ENCODE assay signal across 27 mouse cellular contexts in genomic region chr1:144269112-144269511, GRCm38 (mm10). TPM values are rescaled to one million over a fixed set of nuclear protein-coding genes. Genes with fewer than 3 reads are reported as not detected.
DNase-seq lines count a peak whose midpoint lies in the region; ATAC-seq and TF ChIP-seq lines count a peak whose summit lies in the region.
"Had no signal": no experiment of that assay in that cellular context is flagged by ENCODE, and none has a peak within 500 bp of the region (broad histone marks: within the 10 kb centered on the region; RNA-seq: fewer than 3 reads in every experiment).

No protein-coding gene starts in this region.

- DNase-seq in G1E (ENCODE audit: low spot score), result no peak
- peak; percentile 36 for DNase-seq in MEL-GATA-1-ER (ENCODE audit: extremely low read depth, low read depth)
- DNase-seq in heart, adult 9 months (ENCODE audit: low spot score in 2 of 2), result no peak
- DNase-seq in yolk sac, embryonic 10.5 days (ENCODE audit: low spot score), result no peak
- no peak for DNase-seq in embryo, embryonic 10.5 days (ENCODE audit: low spot score)
- DNase-seq: adrenal gland, adult 2 months; adrenal gland, postnatal 10 days; adrenal gland, postnatal 25 days; B cell, adult 2 months; cerebellum, adult 11 months; cerebellum, adult 18-20 months; cerebellum, adult 9-10 months; cerebellum, postnatal 10 days; cerebellum, postnatal 25 days; embryo, embryonic 11 days had no signal

- no peak for TF ChIP-seq CTCF in G1E (IDR thresholded peaks at IDR 0.05; ENCODE audit: low read depth, low read length)

- no peak overlapping the region for H3K4me3 ChIP-seq in G1E (ENCODE audit: low read depth, low read length)
- H3K4me3 ChIP-seq: embryonic facial prominence, embryonic 13.5 days; embryonic facial prominence, embryonic 15.5 days; erythroblast, embryonic 14.5 days; forebrain, embryonic 10.5 days; forebrain, embryonic 12.5 days had no signal

- ATAC-seq in G1E (ENCODE audit: extremely low read depth, insufficient number of reproducible peaks, low FRiP score, poor library complexity, severe bottlenecking), result peak; percentile 65
- ATAC-seq in megakaryocyte progenitor cell, adult 5-6 weeks (replicated peaks; ENCODE audit: poor library complexity), result peak; percentile 45; the same call in 1 of the 2 replicates
- ATAC-seq: CD4-positive, CD25-positive, alpha-beta regulatory T cell, adult 4 months; forebrain, embryonic 14.5 days; forebrain, embryonic 16.5 days had no signal

- peaks cover 21% of the 10 kb centered on the region for H3K4me1 ChIP-seq in G1E (ENCODE audit: insufficient read depth, low read depth, low read length)
- H3K4me1 ChIP-seq: embryonic facial prominence, embryonic 13.5 days; forebrain, embryonic 10.5 days; forebrain, embryonic 12.5 days had no signal

- no peaks in the 10 kb centered on the region for H3K9me3 ChIP-seq in G1E (replicated peaks)
- H3K9me3 ChIP-seq: embryonic facial prominence, embryonic 13.5 days; embryonic facial prominence, embryonic 15.5 days; forebrain, embryonic 10.5 days; forebrain, embryonic 12.5 days had no signal

- no peaks in the 10 kb centered on the region for H3K36me3 ChIP-seq in G1E (replicated peaks)
- H3K36me3 ChIP-seq: embryonic facial prominence, embryonic 13.5 days; embryonic facial prominence, embryonic 15.5 days; forebrain, embryonic 10.5 days; forebrain, embryonic 12.5 days had no signal

- no peaks in the 10 kb centered on the region for H3K27me3 ChIP-seq in G1E (ENCODE audit: insufficient read depth, low read length)
- H3K27me3 ChIP-seq: CH12.LX; embryonic facial prominence, embryonic 13.5 days; embryonic facial prominence, embryonic 15.5 days; forebrain, embryonic 12.5 days had no signal

RNA-seq across cellular contexts. Expression of gene Rgs1, which starts 20.1 kb away (rescaled TPM):
- 101 and 121 TPM in 2 replicates for total RNA-seq in G1E (2014; fragmentation: Nextera tagmentation)
- total RNA-seq in G1E (2017), result 238 and 262 TPM in 2 replicates
- polyA plus RNA-seq in G1E (2012), result 0.99 and 1.6 TPM in 2 replicates
- 17.1 and 27.9 TPM in 2 replicates for total RNA-seq in megakaryocyte progenitor cell, adult 5-6 weeks (2015)
- 41.7 and 52.1 TPM in 2 replicates for total RNA-seq in megakaryocyte progenitor cell, adult 5-6 weeks (2017)
- polyA plus RNA-seq: adrenal gland, adult 2 months; brain, embryonic 14.5 days; embryonic facial prominence, embryonic 11.5 days; forebrain, embryonic 10.5 days; forebrain, embryonic 12.5 days; forebrain, embryonic 14.5 days; forebrain, embryonic 16.5 days had no signal
